Mouse (Mus musculus): ENCODE measurements around the gene Oaz2. TPM values are rescaled to one million over a fixed set of nuclear protein-coding genes. Genes with fewer than 3 reads are reported as not detected.

Gene Oaz2
- polyA plus RNA-seq, 1 experiment from 2014 or later = 263 TPM

- Histone ChIP-seq H3K27ac (ENCODE audit: low read depth, low read length) (no peak overlapping the region), H3K9me3 (ENCODE audit: control insufficient read depth, low read length) (no peaks in the 10 kb centered on the region)
- under 1% methylated on average over 60 of the region's 78 CpGs for WGBS
These were observed 37.0 kb upstream of the Oaz2 start for GRCm38 (mm10) chr9:65630631-65631353.

GRCm38 (mm10) chr9:65631354-65632021 lies 36.3 kb upstream of the Oaz2 start:
- ATAC-seq (ENCODE audit: insufficient read depth, low FRiP score, low TSS enrichment) (no peak), DNase-seq (ENCODE audit: low spot score) (no peak)
- H3K4me1 ChIP-seq (ENCODE audit: control insufficient read depth, insufficient read depth, low read length) = peaks cover 13% of the 10 kb centered on the region
- no peaks in the 10 kb centered on the region for H3K9me3 ChIP-seq (ENCODE audit: control insufficient read depth, low read length)
- peak overlapping the region; percentile 84 for H3K4me2 ChIP-seq (ENCODE audit: low read depth)
- peak overlapping the region; percentile 53 for H3K4me3 ChIP-seq (ENCODE audit: low read depth, low read length)
- H3K27me3 ChIP-seq (ENCODE audit: control insufficient read depth, insufficient read depth, low read length) = peaks cover 21% of the 10 kb centered on the region
- H3K36me3 ChIP-seq (ENCODE audit: control insufficient read depth, insufficient read depth, low read length) = no peaks in the 10 kb centered on the region
- peak overlapping the region; percentile 63 for H3K9ac ChIP-seq (ENCODE audit: low read length)
- WGBS = 10% methylated on average over 16 of the region's 16 CpGs
- no peak overlapping the region for H3K27ac ChIP-seq (ENCODE audit: low read depth, low read length)

More at GRCm38 (mm10) chr9:65630631-65631353, 37.0 kb upstream of the Oaz2 start:
- Histone ChIP-seq H3K27me3 (ENCODE audit: control insufficient read depth, insufficient read depth, low read length) (peaks cover 21% of the 10 kb centered on the region), H3K4me3 (ENCODE audit: low read depth, low read length) (peak overlapping the region; percentile 53), H3K36me3 (ENCODE audit: control insufficient read depth, insufficient read depth, low read length) (no peaks in the 10 kb centered on the region), H3K4me1 (ENCODE audit: control insufficient read depth, insufficient read depth, low read length) (peaks cover 13% of the 10 kb centered on the region), H3K4me2 (ENCODE audit: low read depth) (peak overlapping the region; percentile 84), H3K9ac (ENCODE audit: low read length) (peak overlapping the region; percentile 63)
- ATAC-seq (ENCODE audit: insufficient read depth, low FRiP score, low TSS enrichment) (peak; percentile 61), DNase-seq (ENCODE audit: low spot score) (peak; percentile 67)

GRCm38 (mm10) chr9:65635766-65636165 lies 32.0 kb upstream of the Oaz2 start:
- Histone ChIP-seq H3K27me3 (ENCODE audit: control insufficient read depth, insufficient read depth, low read length) (peaks cover 11% of the 10 kb centered on the region), H3K4me3 (ENCODE audit: low read depth, low read length) (no peak overlapping the region), H3K4me2 (ENCODE audit: low read depth) (no peak overlapping the region), H3K36me3 (ENCODE audit: control insufficient read depth, insufficient read depth, low read length) (no peaks in the 10 kb centered on the region), H3K9me3 (ENCODE audit: control insufficient read depth, low read length) (no peaks in the 10 kb centered on the region), H3K9ac (ENCODE audit: low read length) (no peak overlapping the region), H3K27ac (ENCODE audit: low read depth, low read length) (no peak overlapping the region), H3K4me1 (ENCODE audit: control insufficient read depth, insufficient read depth, low read length) (peaks cover 7% of the 10 kb centered on the region)
- ATAC-seq (ENCODE audit: insufficient read depth, low FRiP score, low TSS enrichment) (no peak), DNase-seq (ENCODE audit: low spot score) (no peak)
- WGBS = 81% methylated on average over 1 of the region's 1 CpGs

GRCm38 (mm10) chr9:65636926-65637325 lies 30.9 kb upstream of the Oaz2 start:
- H3K36me3 ChIP-seq (ENCODE audit: control insufficient read depth, insufficient read depth, low read length) = no peaks in the 10 kb centered on the region
- DNase-seq (ENCODE audit: low spot score) (no peak), ATAC-seq (ENCODE audit: insufficient read depth, low FRiP score, low TSS enrichment) (no peak)
- 88% methylated on average over 4 of the region's 4 CpGs for WGBS
- no peak overlapping the region for H3K4me3 ChIP-seq (ENCODE audit: low read depth, low read length)
- H3K9ac ChIP-seq (ENCODE audit: low read length) = no peak overlapping the region
- H3K4me1 ChIP-seq (ENCODE audit: control insufficient read depth, insufficient read depth, low read length) = peaks cover 6% of the 10 kb centered on the region; the same call in 1 of the 2 replicates
- peaks cover under 1% of the 10 kb centered on the region; the same call in 1 of the 2 replicates for H3K27me3 ChIP-seq (ENCODE audit: control insufficient read depth, insufficient read depth, low read length)
- no peaks in the 10 kb centered on the region for H3K9me3 ChIP-seq (ENCODE audit: control insufficient read depth, low read length)
- H3K27ac ChIP-seq (ENCODE audit: low read depth, low read length) = no peak overlapping the region
- no peak overlapping the region for H3K4me2 ChIP-seq (ENCODE audit: low read depth)

- Histone ChIP-seq H3K4me2 (ENCODE audit: low read depth) (no peak overlapping the region), H3K4me1 (ENCODE audit: control insufficient read depth, insufficient read depth, low read length) (peaks cover 6% of the 10 kb centered on the region; the same call in 1 of the 2 replicates), H3K27ac (ENCODE audit: low read depth, low read length) (no peak overlapping the region), H3K4me3 (ENCODE audit: low read depth, low read length) (no peak overlapping the region), H3K36me3 (ENCODE audit: control insufficient read depth, insufficient read depth, low read length) (no peaks in the 10 kb centered on the region), H3K27me3 (ENCODE audit: control insufficient read depth, insufficient read depth, low read length) (no peaks in the 10 kb centered on the region), H3K9ac (ENCODE audit: low read length) (no peak overlapping the region), H3K9me3 (ENCODE audit: control insufficient read depth, low read length) (no peaks in the 10 kb centered on the region)
- no peak for DNase-seq (ENCODE audit: low spot score)
- 55% methylated on average over 5 of the region's 5 CpGs for WGBS
- ATAC-seq (ENCODE audit: insufficient read depth, low FRiP score, low TSS enrichment) = no peak
These were observed 28.7 kb upstream of the Oaz2 start for GRCm38 (mm10) chr9:65639065-65639464.

- Histone ChIP-seq H3K9ac (ENCODE audit: low read length) (no peak overlapping the region), H3K27me3 (ENCODE audit: control insufficient read depth, insufficient read depth, low read length) (no peaks in the 10 kb centered on the region), H3K27ac (ENCODE audit: low read depth, low read length) (no peak overlapping the region), H3K4me2 (ENCODE audit: low read depth) (no peak overlapping the region), H3K4me3 (ENCODE audit: low read depth, low read length) (no peak overlapping the region), H3K4me1 (ENCODE audit: control insufficient read depth, insufficient read depth, low read length) (peaks cover 6% of the 10 kb centered on the region; the same call in 1 of the 2 replicates), H3K36me3 (ENCODE audit: control insufficient read depth, insufficient read depth, low read length) (no peaks in the 10 kb centered on the region), H3K9me3 (ENCODE audit: control insufficient read depth, low read length) (no peaks in the 10 kb centered on the region)
- ATAC-seq (ENCODE audit: insufficient read depth, low FRiP score, low TSS enrichment) (no peak), DNase-seq (ENCODE audit: low spot score) (peak; percentile 44)
- 6% methylated on average over 5 of the region's 5 CpGs for WGBS
These were observed 26.9 kb upstream of the Oaz2 start for GRCm38 (mm10) chr9:65640838-65641410.

GRCm38 (mm10) chr9:65641446-65642052 lies 26.3 kb upstream of the Oaz2 start:
- H3K27me3 ChIP-seq (ENCODE audit: control insufficient read depth, insufficient read depth, low read length) = no peaks in the 10 kb centered on the region
- WGBS = 9% methylated on average over 12 of the region's 12 CpGs
- no peak overlapping the region; the same call in 1 of the 2 replicates for H3K4me3 ChIP-seq (ENCODE audit: low read depth, low read length)
- DNase-seq (ENCODE audit: low spot score) (no peak), ATAC-seq (ENCODE audit: insufficient read depth, low FRiP score, low TSS enrichment) (no peak)
- H3K36me3 ChIP-seq (ENCODE audit: control insufficient read depth, insufficient read depth, low read length) = no peaks in the 10 kb centered on the region
- H3K9ac ChIP-seq (ENCODE audit: low read length) = peak overlapping the region; percentile 22; the same call in 1 of the 2 replicates
- H3K9me3 ChIP-seq (ENCODE audit: control insufficient read depth, low read length) = no peaks in the 10 kb centered on the region
- peak overlapping the region; percentile 20 for H3K4me2 ChIP-seq (ENCODE audit: low read depth)
- peaks cover 6% of the 10 kb centered on the region; the same call in 1 of the 2 replicates for H3K4me1 ChIP-seq (ENCODE audit: control insufficient read depth, insufficient read depth, low read length)
- H3K27ac ChIP-seq (ENCODE audit: low read depth, low read length) = no peak overlapping the region

- no peak overlapping the region for H3K4me3 ChIP-seq (ENCODE audit: low read depth, low read length)
- peaks cover 6% of the 10 kb centered on the region; the same call in 1 of the 2 replicates for H3K4me1 ChIP-seq (ENCODE audit: control insufficient read depth, insufficient read depth, low read length)
- ATAC-seq (ENCODE audit: insufficient read depth, low FRiP score, low TSS enrichment) = no peak
- no peak overlapping the region for H3K27ac ChIP-seq (ENCODE audit: low read depth, low read length)
- H3K9me3 ChIP-seq (ENCODE audit: control insufficient read depth, low read length) = no peaks in the 10 kb centered on the region
- H3K9ac ChIP-seq (ENCODE audit: low read length) = no peak overlapping the region
- no peaks in the 10 kb centered on the region for H3K36me3 ChIP-seq (ENCODE audit: control insufficient read depth, insufficient read depth, low read length)
- no peak for DNase-seq (ENCODE audit: low spot score)
- H3K27me3 ChIP-seq (ENCODE audit: control insufficient read depth, insufficient read depth, low read length) = no peaks in the 10 kb centered on the region
- H3K4me2 ChIP-seq (ENCODE audit: low read depth) = no peak overlapping the region
These were observed 25.3 kb upstream of the Oaz2 start for GRCm38 (mm10) chr9:65642546-65642945.
